Comparison of ENCODE assay signal across 27 mouse cellular contexts in the genomic region with DNA sequence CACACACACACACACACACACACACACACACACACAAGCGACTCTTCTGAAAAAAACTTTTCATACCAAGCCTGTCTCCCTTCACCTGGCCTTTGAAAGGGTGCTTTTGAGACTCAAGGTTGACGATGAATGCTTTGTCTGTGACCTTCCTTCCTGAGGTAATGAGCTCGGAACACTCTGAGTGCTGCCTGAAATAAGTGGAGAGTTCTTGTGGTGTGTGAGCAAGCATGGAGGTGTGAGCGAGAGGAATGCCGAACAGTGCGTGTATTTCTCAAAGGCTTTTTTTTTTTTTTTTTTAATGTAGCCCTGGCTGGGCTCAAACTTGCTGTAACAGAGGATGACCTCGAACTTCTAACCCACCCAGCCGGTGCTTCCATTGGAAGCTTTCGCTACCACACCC.
DNase-seq lines count a peak whose midpoint lies in the region; ATAC-seq and TF ChIP-seq lines count a peak whose summit lies in the region.
"Had no signal": no experiment of that assay in that cellular context is flagged by ENCODE, and none has a peak within 500 bp of the region (broad histone marks: within the 10 kb centered on the region; RNA-seq: fewer than 3 reads in every experiment).

No protein-coding gene starts in this region.

- H3K27ac ChIP-seq in lung, postnatal 0 days (ENCODE audit: low read length) = no peak overlapping the region
- no peak overlapping the region for H3K27ac ChIP-seq in hindbrain, embryonic 14.5 days
- H3K27ac ChIP-seq: embryonic facial prominence, embryonic 13.5 days; embryonic facial prominence, embryonic 15.5 days; forebrain, embryonic 10.5 days; forebrain, embryonic 12.5 days had no signal

- H3K4me3 ChIP-seq in lung, postnatal 0 days (ENCODE audit: low read depth, low read length) = no peak overlapping the region
- no peak overlapping the region for H3K4me3 ChIP-seq in hindbrain, embryonic 14.5 days (replicated peaks; ENCODE audit: low read length)
- H3K4me3 ChIP-seq: embryonic facial prominence, embryonic 13.5 days; embryonic facial prominence, embryonic 15.5 days; erythroblast, embryonic 14.5 days; forebrain, embryonic 10.5 days; forebrain, embryonic 12.5 days had no signal

- no peak for TF ChIP-seq CTCF in lung, postnatal 0 days (IDR thresholded peaks at IDR 0.05)

- no peaks in the 10 kb centered on the region for H3K27me3 ChIP-seq in lung, postnatal 0 days (replicated peaks; ENCODE audit: insufficient read depth, low read length)
- H3K27me3 ChIP-seq in hindbrain, embryonic 14.5 days (ENCODE audit: control insufficient read depth, insufficient read depth, low read length) = no peaks in the 10 kb centered on the region
- H3K27me3 ChIP-seq: CH12.LX; embryonic facial prominence, embryonic 13.5 days; embryonic facial prominence, embryonic 15.5 days; forebrain, embryonic 12.5 days; Patski had no signal

- peak; percentile 15 to 36 for DNase-seq in lung, adult 18-20 months
- no peak for DNase-seq in lung, postnatal 10 days
- DNase-seq in lung, postnatal 0 days (ENCODE audit: low spot score) = peak; percentile 71
- no peak for DNase-seq in lung, postnatal 14 days
- peak; percentile 13 for DNase-seq in ZHBTc4 (ENCODE audit: low read depth, low spot score)
- DNase-seq in hindbrain, embryonic 14.5 days (ENCODE audit: low spot score) = no peak
- DNase-seq: adrenal gland, adult 2 months; adrenal gland, postnatal 10 days; adrenal gland, postnatal 25 days; B cell, adult 2 months; cerebellum, adult 11 months; cerebellum, adult 18-20 months; cerebellum, adult 8-10 months; cerebellum, adult 9-11 months; cerebellum, postnatal 14 days; cerebellum, postnatal 36 days had no signal

- no peaks in the 10 kb centered on the region for H3K9me3 ChIP-seq in lung, postnatal 0 days (ENCODE audit: low read length)
- no peaks in the 10 kb centered on the region for H3K9me3 ChIP-seq in hindbrain, embryonic 14.5 days (ENCODE audit: control insufficient read depth, low read length)
- H3K9me3 ChIP-seq: embryonic facial prominence, embryonic 13.5 days; embryonic facial prominence, embryonic 15.5 days; forebrain, embryonic 10.5 days; forebrain, embryonic 12.5 days had no signal

- WGBS in lung, postnatal 0 days = 56% methylated on average over 9 of the region's 9 CpGs
- WGBS in hindbrain, embryonic 14.5 days = 91% methylated on average over 9 of the region's 9 CpGs

- peak; percentile 53; the same call in 1 of the 2 replicates for TF ChIP-seq EP300 in lung, postnatal 0 days (IDR thresholded peaks at IDR 0.05)

- H3K36me3 ChIP-seq in lung, postnatal 0 days (ENCODE audit: insufficient read depth, low read length) = no peaks in the 10 kb centered on the region
- no peaks in the 10 kb centered on the region for H3K36me3 ChIP-seq in hindbrain, embryonic 14.5 days (replicated peaks; ENCODE audit: control insufficient read depth, insufficient read depth)
- H3K36me3 ChIP-seq: embryonic facial prominence, embryonic 13.5 days; embryonic facial prominence, embryonic 15.5 days; forebrain, embryonic 10.5 days; forebrain, embryonic 12.5 days; G1E had no signal

- ATAC-seq in lung, postnatal 0 days = peak; percentile 77
- no peak for ATAC-seq in hindbrain, embryonic 14.5 days (ENCODE audit: low FRiP score)
- ATAC-seq: CD4-positive, CD25-positive, alpha-beta regulatory T cell, adult 4 months; forebrain, embryonic 14.5 days; forebrain, embryonic 16.5 days; Patski had no signal

- no peaks in the 10 kb centered on the region for H3K4me1 ChIP-seq in lung, postnatal 0 days (ENCODE audit: insufficient read depth, low read depth, low read length)
- no peaks in the 10 kb centered on the region for H3K4me1 ChIP-seq in hindbrain, embryonic 14.5 days (replicated peaks; ENCODE audit: control insufficient read depth, insufficient read depth, low read length)
- H3K4me1 ChIP-seq: forebrain, embryonic 12.5 days had no signal

- H3K9ac ChIP-seq in lung, postnatal 0 days (replicated peaks; ENCODE audit: low read depth) = no peak overlapping the region
- H3K9ac ChIP-seq in hindbrain, embryonic 14.5 days = no peak overlapping the region
- H3K9ac ChIP-seq: embryonic facial prominence, embryonic 13.5 days; embryonic facial prominence, embryonic 15.5 days; forebrain, embryonic 12.5 days had no signal

- no peak overlapping the region for H3K4me2 ChIP-seq in lung, postnatal 0 days (replicated peaks; ENCODE audit: low read depth, low read length)
- H3K4me2 ChIP-seq in hindbrain, embryonic 14.5 days (replicated peaks) = no peak overlapping the region
- H3K4me2 ChIP-seq: embryonic facial prominence, embryonic 13.5 days; embryonic facial prominence, embryonic 15.5 days; forebrain, embryonic 12.5 days had no signal

Comparison
In these comparisons a context has a peak if more than half of its experiments do, and no peak if none do; other contexts are left out.
1. DNase-seq: peak in lung, adult 18-20 months (2 of 2), lung, postnatal 0 days (single experiment) and ZHBTc4 (single experiment); none in lung, postnatal 10 days (single experiment), lung, postnatal 14 days (single experiment) and hindbrain, embryonic 14.5 days (single experiment).